Mouse (Mus musculus): Measurements from ENCODE around the gene Mapkapk3. TPM values are rescaled to one million over a fixed set of nuclear protein-coding genes. Genes with fewer than 3 reads are reported as not detected.

Mapkapk3 gene
- 100 to 1,000 TPM; 112 to 138 TPM for polyA plus RNA-seq (2017; shearing (Covaris generic))

GRCm38 (mm10) chr9:107289211-107290076 is at the start of gene Mapkapk3:
Gene Mapkapk3 (minus strand): TSS chr9:107289877.

GRCm38 (mm10) chr9:107338172-107338883 is 48.7 kb upstream of the Mapkapk3 start, which contains the start of gene Hemk1:
Gene Hemk1 (minus strand): TSS chr9:107338350.

GRCm38 (mm10) chr9:107296016-107296040 is 6.2 kb upstream of the Mapkapk3 start, which contains the start of gene Cish:
Gene Cish (plus strand): TSS chr9:107296026.

GRCm38 (mm10) chr9:107231539-107232139 is 58.0 kb downstream of the Mapkapk3 start, which contains the start of gene Dock3:
Gene Dock3 (minus strand): TSS chr9:107231909.

Other genes with a start within 250 kb of the Mapkapk3 start
- under 1 TPM in 1 of 2 experiments, not detected in 1; 0.80 TPM for gene Dock3, start 58.0 kb downstream of the Mapkapk3 start, polyA plus RNA-seq (2017; shearing (Covaris generic))
- 100 to 1,000 TPM; 233 to 348 TPM for gene Cish, start 6.1 kb upstream of the Mapkapk3 start, polyA plus RNA-seq (2017; shearing (Covaris generic))
- 10 to 100 TPM; 27.5 to 29.5 TPM for gene Hemk1, start 48.5 kb upstream of the Mapkapk3 start, polyA plus RNA-seq (2017; shearing (Covaris generic))
- gene 6430571L13Rik, start 50.7 kb upstream of the Mapkapk3 start, polyA plus RNA-seq (2017; shearing (Covaris generic)) = 1 to 10 TPM; 4.2 to 7.3 TPM
- gene Cacna2d2, start 109.7 kb upstream of the Mapkapk3 start, polyA plus RNA-seq (2017; shearing (Covaris generic)) = under 1 TPM; 0.44 to 0.79 TPM
- gene Tmem115, start 244.1 kb upstream of the Mapkapk3 start, polyA plus RNA-seq (2017; shearing (Covaris generic)) = 10 to 100 TPM; 35.0 to 47.6 TPM

Measured in activated CD4-positive, CD25-positive, alpha-beta regulatory T cell (primary cell).